Mouse (Mus musculus) c-Kit-positive CD71-negative TER-119-negative erythroid progenitor cells, embryonic 14.5 days (primary cell): Measurements from ENCODE around the gene Rabepk.
"Not testable (repeated sequence)": the region's sequence is repeated elsewhere in the genome, so short reads cannot be mapped to it uniquely, and the experiment has no call there.

Experiments
- DNase-seq: peaks from one replicate; pipeline ENCODE4 v3.0.0-alpha.2; 2013; ENCODE audit warnings: low read depth

Gene Rabepk

DNA sequence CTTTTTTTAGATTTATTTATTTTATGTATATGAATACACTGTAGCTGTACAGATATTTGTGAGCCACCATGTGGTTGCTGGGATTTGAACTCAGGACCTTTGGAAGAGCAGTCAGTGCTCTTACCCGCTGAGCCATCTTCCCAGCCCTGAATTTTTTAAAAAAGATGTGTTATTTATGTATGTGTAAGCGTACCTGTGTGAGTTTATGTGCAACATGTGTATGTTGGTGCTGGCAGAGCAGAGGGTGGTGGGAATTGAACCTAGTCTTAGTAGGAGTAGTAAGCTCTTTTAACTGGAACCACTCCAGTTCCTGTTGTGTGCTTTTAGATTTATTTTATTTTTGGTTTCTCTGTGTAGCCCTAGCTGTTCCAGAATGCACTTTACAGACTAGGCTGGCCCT, 4.5 kb upstream of the Rabepk start:
- DNase-seq, result no peak

DNA sequence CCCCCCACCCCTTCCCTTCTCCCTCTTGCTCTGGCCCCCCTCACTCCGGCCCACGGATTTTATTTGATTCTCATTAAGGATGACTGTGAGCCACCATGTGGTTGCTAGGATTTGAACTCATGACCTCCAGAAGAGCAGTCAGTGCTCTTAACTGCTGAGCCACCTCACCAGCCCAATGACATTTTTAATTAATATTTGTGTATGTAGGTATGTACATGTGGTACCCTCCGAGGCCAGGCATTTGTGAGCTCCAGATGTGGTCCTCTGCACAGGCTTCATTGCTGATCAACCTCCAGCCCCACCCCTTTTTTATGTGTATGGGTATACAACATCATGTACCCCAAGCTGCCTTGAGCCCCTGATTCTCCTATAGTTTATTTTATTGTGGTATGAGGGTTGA, 4.0 kb upstream of the Rabepk start:
- DNase-seq, result no peak

DNA sequence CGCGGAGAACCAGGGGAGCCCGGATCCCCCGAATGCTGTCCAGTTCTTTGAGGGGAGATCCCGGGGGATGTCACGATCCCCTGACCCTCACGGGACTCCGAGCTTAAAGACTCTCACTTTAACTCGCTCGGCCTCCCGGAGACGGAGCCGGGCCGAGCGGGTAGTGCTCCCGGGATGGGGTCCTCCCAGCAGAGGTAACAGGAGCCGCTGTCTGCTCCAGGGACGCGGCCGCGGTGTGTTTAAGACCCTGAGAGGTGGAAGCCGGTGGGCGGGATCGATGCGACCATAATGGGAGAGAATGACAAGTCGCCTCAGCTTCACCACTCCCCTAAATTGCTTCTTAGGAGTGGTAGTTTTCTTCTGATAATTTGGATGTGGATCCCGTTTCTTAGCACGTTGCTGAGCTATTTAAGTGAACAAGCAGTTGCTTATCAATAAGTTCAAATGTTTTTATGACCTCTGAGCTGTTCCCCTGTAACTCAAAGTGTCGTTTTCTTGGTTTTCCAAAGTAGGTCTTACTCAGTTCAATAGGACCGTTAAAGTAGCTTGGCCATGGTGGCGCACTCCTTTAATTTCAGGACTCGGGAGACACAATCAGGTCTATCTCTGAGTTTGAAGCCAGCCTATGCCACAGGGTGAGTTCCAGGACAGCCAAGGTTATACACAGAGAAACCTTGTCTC, 3.0 kb upstream of the Rabepk start:
- DNase-seq, result not testable (repeated sequence)

DNA sequence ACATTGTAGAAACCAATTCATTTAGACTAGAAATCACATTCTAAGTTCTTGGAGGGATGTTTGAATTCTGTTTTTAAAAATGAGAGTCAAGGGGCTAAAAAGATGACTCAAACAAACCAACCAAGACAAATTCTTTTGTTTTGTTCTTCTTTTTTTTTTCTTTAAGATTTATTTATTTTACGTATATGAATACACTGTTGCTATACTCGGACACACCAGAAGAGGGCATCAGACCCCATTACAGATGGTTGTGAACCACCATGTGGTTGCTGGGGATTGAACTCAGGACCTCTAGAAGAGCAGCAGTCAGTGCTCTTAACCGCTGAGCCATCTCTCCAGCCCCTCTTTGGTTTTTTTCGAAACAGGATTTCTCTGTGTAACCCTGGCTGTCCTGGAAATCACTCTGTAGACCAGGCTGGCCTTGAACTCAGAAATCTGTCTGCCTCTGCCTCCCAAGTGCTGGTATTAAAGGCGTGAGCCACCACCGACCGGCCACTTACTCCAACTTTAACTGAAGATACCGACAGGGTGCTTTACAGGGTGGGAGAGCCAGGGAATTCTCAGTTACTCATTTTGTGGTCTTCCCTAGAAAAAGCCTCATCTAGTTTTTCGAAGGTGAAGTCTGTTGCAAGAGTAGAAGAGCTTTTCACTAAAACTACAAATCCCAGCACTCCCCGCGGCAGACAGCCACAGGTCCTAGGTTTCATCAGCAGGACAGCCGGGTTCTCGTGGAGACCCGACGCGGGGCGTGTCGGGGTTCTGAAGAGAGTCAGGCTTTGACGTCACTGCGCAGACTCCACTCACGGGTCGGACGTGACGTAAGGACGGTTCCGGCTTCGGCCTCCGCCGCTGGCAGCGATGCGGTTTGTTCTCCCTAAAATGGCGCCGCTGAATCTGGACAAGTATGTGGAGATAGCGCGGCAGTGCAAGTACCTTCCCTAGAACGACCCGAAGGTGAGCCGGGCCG, 2.1 kb upstream of the Rabepk start:
- DNase-seq, result peak; percentile 99

DNA sequence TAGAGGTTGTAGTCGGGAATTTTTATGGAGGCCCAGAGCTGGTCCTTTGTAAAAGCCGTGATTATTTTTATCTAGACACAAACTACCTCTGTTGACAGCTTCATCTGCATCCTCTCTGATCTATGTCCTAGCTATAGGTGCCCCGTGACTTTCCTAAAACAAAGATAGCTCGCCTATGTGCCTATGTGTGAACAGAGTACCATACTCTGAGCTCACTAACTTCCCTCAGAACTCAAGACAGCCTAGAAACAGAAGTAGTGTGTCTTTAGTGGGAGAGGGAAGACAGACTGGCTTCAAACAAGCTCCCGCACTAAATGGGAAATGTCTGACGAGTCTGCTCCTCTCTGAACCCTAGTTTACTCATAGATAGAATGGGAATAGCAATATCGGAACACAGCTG, 659 bp upstream of the Rabepk start:
- no peak for DNase-seq

DNA sequence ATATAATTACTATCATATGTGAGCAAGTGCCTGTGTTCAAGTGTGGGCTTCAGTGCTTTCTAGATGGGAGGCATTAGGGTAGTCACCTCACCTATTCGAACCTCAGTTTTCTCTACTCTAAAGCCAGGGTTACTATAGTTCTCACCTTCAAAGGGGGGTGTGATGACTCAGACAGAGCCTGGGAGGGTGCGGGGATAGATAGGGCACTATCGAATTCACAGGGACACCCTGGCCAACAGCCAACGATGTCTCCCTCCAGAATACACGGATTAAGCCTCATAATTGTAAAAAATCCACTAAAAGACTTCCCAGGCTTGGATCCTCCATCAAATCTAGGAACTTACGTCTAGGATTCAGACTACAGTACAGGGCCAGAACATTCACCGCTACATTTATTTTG, 4.3 kb downstream of the Rabepk start:
- DNase-seq, result no peak

DNA sequence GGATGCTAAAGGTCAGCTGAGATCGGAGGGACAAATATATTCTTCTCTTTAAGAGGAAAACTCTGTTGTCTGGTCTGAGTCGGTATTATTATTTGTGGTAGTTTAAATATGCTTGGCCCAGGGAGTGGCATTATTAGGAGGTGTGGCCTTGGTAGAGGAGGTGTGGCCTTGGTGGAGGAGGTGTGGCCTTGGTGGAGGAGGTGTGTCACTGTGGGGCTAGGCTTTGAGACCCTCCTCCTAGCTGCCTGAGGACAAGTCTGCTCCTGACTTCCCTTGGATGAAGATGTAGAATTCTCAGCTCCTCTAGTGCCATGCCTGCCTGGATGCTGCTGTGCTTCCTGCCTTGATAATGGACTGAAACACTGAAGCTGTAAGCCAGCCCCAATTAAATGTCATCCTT, 5.2 kb downstream of the Rabepk start:
- DNase-seq, result no peak

DNA sequence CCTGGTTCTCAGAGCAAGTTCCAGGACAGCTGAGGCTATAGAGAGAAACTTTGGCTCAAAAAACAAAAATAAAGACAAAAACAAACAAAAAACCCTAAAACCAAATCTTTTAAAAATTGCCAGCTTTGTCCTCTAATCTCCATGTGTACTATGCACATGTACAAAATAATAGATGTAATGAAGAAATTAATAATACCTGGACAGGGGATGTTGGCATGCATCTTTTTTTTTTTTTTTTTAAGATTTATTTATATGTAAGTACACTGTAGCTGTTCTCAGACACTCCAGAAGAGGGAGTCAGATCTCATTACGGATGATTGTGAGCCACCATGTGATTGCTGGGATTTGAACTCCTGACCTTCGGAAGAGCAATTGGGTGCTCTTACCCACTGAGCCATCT, 7.2 kb downstream of the Rabepk start:
- not testable (repeated sequence) for DNase-seq

DNA sequence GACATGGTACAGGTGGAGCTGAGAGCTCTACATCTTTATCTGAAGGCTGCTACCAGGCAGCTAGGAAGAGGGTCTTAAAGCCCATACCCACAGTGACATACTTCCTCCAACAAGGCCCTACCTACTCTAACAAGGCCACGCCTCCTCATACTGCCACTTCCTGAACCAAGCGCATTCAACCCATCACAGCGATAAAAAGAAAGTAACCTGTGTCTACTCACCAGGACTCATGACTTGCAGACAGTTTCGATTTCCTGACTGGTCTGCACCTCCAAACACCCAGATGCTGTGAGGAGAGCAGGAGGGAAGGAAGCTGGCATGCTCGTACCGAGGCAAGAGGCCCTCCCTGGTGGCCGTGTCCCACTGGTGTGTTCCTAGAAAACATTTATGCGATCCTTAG, 9.4 kb downstream of the Rabepk start:
- no peak for DNase-seq

DNA sequence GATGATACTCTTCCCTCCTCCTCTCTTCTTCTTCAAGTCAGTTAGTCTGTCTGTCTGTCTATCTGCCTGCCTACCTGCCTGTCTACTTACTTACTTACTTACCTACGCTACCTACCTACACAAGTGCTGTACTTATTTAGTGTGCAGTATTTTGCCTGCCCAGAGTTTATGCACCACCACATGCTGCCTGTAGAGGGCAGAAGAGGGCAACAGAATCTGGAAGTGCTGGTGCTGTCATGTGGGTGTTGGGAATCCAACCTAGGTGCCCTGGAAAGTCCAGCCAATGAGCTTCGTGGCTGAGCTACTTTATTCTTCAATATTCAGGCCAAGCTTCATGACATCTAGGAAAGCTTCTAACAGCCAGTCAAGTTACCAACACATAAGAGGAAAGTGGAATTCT, 15.6 kb downstream of the Rabepk start:
- no peak for DNase-seq

DNA sequence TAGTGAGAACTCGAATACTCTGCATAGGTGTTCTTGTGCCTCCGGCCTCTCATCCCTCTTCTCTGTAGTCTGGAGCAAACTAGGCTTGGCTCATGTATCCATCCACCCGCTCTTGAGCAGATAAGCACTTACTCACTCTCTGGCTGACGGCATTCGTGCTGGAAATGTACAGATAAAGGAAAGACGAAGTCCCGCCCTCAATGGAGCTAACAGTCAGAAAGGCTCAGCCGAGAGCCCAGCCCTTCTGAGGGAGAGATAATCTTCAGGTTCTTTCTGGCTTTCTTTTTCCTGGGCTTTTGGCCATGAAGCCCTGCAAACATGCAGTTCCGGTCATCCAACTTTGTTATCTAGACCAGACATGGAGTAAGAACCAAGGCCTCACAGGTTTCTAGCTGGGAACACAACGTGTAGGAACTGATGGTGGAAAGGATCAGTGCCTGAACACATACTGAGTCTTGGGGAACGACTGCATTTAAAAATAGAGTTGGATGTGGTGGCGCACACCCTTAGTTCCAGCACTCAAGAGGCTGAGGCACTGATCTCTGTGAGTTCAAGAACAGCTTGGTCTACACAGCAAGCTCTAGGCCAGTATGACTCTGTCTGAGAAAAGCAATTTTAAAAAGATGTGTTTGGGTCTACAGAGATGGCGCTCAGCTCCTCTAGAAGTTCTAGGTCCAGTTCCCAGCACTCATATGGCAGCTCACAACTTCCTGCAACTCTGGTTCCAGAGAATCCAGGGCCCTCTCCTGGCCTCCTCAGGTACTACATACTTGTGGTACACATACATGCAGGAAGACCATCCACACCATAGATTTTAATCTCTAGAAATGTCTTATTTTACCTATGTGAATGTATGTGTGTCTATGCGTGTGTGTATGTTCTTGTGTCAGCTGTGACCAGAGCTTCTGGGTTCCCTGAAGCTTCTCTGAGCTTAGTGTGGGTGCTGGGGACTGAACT, 16.4 kb downstream of the Rabepk start:
- no peak for DNase-seq

DNA sequence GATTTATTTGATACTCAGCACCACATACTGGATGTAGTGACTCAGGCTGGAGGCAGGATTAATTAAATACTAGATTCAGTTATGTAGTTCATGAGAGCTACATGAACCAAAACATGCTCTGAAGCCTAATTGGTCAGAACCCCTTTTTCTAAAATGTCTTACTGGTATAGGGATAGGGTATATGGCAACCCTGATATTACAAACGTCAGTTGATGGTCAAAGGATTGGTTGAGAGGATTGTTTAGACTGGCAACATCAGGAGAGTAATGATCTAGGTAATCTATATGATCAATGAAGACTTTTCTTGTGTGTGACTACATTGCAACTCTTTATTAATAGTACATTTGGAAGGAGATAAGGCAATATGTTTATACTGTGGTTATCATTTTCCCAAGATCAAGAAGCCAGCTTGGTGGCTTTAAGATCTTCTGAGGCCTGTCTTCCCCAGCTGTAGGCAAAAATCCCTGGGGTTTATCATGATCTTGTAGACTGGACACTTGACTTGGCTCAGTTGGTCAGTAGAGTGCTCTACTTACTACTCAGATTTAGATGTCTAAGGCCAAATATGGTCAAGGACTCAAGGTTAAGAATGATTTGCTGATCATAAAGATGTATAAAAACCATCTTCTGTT, 22.4 kb downstream of the Rabepk start:
- DNase-seq, result no peak

DNA sequence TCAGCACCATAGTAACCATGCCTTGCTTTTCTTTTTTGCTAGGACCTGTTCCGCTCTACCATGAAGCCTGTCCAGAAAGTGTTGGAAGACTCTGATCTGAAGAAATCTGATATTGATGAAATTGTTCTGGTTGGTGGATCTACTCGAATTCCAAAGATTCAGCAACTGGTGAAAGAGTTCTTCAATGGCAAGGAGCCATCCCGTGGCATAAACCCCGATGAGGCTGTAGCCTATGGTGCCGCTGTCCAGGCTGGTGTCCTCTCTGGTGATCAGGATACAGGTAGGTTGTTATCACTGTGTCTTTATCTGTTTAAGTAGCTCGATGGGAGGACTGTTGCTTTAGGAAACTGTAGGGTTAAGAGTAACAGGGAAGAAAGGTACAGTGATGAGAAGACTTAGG, 25.2 kb downstream of the Rabepk start:
- DNase-seq, result no peak

DNA sequence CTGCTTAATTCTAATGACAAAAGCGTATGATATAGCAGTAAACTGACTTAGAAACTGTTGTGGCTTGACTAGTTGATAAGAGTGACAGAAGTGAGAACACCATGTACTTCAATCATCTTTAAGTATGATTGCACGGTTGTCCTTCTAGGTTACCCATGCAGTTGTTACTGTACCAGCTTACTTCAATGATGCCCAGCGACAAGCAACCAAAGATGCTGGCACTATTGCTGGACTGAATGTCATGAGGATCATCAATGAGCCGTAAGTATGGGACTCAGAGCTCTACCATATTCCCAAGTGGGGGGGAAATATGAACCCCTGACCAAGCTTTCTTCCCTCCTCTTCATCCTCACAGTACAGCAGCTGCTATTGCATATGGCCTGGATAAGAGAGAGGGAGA, 26.0 kb downstream of the Rabepk start:
- no peak for DNase-seq

DNA sequence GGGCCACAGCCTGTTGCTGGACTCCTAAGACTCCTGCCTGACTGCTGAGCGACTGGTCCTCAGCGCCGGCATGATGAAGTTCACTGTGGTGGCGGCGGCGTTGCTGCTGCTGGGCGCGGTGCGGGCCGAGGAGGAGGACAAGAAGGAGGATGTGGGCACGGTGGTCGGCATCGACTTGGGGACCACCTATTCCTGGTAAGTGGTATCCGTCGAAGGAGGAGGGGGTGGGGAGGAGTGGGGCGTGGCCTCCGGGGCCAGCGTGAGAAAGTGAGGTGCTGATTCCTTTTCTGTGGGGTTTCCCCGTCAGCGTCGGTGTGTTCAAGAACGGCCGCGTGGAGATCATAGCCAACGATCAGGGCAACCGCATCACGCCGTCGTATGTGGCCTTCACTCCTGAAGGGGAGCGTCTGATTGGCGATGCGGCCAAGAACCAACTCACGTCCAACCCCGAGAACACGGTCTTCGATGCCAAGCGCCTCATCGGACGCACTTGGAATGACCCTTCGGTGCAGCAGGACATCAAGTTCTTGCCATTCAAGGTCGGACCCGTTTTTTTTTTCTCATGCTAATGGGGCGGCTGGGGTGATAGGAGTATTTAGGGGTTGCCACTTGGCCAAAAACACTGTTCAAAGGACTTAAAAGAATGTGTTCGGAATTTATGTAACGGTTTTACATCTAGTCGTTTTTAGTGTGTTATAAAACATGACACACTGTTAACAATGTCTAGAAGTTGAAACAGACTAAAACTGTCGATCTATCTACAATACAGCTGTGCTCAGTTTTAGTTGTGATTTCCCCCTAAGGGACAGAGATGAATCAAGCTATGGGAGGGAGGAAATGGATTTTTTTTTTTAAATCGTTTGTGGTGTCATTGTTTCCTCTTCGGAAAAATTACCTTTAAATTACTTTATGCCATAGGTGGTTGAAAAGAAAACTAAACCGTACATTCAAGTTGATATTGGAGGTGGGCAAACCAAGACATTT, 27.2 kb downstream of the Rabepk start:
- no peak for DNase-seq

DNA sequence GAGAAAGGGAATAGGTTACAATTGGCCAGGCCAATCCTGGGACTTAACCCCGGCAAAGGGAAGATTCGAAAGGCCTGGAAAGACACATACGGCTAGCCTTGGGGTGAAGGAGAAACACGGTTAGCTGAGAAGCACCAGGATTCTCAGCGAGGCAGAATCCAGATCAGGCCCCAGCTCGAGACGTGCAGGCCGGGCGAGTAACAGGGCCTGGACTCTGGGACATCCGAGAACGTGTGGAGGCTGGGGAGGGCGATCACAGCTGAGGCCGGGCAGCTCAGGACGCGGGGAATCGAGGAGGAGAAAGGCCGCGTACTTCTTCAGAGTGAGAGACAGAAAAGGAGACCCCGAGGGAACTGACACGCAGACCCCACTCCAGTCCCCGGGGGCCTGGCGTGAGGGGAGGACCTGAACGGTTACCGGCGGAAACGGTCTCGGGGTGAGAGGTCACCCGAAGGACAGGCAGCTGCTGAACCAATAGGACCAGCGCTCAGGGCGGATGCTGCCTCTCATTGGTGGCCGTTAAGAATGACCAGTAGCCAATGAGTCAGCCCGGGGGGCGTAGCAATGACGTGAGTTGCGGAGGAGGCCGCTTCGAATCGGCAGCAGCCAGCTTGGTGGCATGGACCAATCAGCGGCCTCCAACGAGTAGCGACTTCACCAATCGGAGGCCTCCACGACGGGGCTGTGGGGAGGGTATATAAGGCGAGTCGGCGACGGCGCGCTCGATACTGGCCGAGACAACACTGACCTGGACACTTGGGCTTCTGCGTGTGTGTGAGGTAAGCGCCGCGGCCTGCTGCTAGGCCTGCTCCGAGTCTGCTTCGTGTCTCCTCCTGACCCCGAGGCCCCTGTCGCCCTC, 28.1 kb downstream of the Rabepk start, which contains the start of gene Hspa5:
Gene Hspa5, plus strand, starts transcription at position 603 of the 859 bp plus-strand sequence.
- DNase-seq, result peak; percentile 98

DNA sequence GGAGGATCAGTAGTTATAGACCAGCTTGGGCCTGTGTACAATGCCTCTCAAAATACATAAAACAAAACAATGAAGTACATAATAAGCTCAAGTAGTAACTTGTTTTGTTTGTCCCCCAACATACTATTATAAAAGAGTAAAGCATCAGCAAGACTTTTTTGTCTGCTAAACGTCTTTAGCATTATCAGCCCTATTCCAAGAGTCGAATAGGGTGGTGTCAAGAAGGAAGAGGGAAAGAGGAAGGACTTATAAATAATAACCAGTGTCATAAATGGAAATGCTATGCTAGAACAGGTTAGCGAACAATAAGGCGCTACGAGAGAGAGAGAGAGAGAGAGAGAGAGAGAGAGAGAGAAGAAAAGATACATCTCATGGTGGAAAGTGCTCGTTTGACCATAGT, 28.8 kb downstream of the Rabepk start:
- DNase-seq, result no peak

DNA sequence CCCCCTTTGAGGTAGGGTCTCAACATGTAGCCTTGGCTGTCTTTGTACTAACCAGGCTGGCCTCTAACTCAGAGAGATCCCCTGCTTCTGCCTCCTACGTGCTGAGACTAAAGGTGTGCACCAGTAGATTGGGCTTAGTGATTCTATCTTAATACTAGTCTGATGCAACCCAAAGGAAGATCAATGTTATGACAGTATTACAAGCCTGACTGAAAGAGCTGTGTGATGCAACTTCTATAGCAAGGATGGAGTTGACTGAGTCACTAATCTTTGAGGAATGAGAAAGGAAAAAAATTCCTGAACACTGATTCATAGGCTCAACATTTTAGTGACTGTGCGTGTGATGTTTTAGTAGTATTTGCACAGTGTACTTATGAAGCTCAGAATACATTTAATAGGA, 29.7 kb downstream of the Rabepk start:
- DNase-seq, result no peak

DNA sequence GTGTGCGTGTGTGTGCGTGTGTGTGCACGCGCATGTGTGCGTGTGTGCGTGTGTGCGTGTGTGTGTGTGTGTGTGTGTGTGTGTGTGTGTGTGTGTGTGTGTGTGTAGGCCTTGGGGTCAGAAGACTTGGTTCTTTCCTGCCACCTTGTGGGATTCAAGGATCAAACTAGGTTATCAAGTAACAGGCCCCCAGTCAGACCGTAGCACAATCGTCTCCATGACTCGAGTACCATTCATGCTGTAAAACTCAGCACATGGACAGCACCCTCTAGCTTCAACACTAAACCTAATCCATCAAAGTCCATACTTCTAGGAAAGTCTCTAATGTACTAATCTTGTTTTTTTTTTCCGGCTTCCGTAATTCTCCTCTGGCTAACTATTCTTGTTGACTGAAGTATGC, 34.9 kb downstream of the Rabepk start:
- DNase-seq, result no peak

DNA sequence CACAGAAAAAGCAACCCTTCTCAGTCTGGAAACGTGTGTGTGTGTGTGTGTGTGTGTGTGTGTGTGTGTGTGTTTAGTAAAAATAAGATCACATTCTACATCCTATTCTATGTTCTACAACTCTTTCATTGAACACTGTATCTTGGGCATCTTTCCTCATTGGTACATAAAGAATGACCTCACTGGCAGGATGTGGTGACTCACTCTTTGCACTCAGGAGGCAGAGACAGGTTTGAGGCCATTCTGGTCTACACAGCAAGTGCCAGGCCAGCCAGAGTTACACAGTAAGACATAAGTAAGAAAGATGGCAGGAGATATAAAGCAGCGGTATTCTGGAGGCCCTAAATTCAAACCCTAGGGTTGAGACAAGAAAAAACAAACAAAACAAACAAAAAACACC, 36.8 kb downstream of the Rabepk start:
- no peak for DNase-seq
